Mouse (Mus musculus) midbrain, postnatal 0 days (tissue): ENCODE measurements at regions not wholly inside any gene's neighbourhood (a gene's known extent, or its start where the extent isn't known, plus 50 kb on each side); places are given as distances from the start of the nearest gene placed in this dataset.

Experiments used
- ATAC-seq: fragments of 200-750 bp; cut with Nextera tagmentation; 2 replicates; pipeline ENCODE4 v1.8.0; 2017; ENCODE audit warnings: moderate number of reproducible peaks, mild to moderate bottlenecking, moderate TSS enrichment, moderate library complexity; ENCODE audit not compliant: low FRiP score
- DNase-seq: peaks from one replicate; pipeline ENCODE4 v3.0.0-alpha.2; 2015; ENCODE audit warnings: low spot score
- H3K27ac ChIP-seq: fragments of 300-500 bp; sonication (generic); 2 replicates; pipeline ENCODE4 v1.5.1; 2014; ENCODE audit warnings: low read depth, mild to moderate bottlenecking, low read length, mixed read lengths
- H3K27me3 ChIP-seq: fragments of 300-500 bp; sonication (generic); 2 replicates; pipeline ENCODE4 v1.6.1; 2014; ENCODE audit warnings: low read length, control low read depth, mixed read lengths; ENCODE audit not compliant: insufficient read depth
- H3K36me3 ChIP-seq: fragments of 300-500 bp; sonication (generic); 2 replicates; pipeline ENCODE4 v1.6.1; 2014; ENCODE audit warnings: low read length, control low read depth, mixed read lengths; ENCODE audit not compliant: insufficient read depth
- H3K4me1 ChIP-seq: fragments of 300-500 bp; sonication (generic); 2 replicates; pipeline ENCODE4 v1.6.1; 2014; ENCODE audit warnings: mild to moderate bottlenecking, control low read depth, antibody characterized with exemption, low read length, mixed read lengths; ENCODE audit not compliant: insufficient read depth
- H3K4me2 ChIP-seq: fragments of 300-500 bp; sonication (generic); 2 replicates; pipeline ENCODE4 v1.6.1; 2014; ENCODE audit warnings: low read depth, mild to moderate bottlenecking, low read length, mixed read lengths; ENCODE audit not compliant: poor library complexity, severe bottlenecking
- H3K4me3 ChIP-seq: fragments of 300-500 bp; sonication (generic); 2 replicates; pipeline ENCODE4 v1.5.1; 2014; ENCODE audit warnings: low read depth, mild to moderate bottlenecking, low read length, moderate library complexity
- H3K9ac ChIP-seq: fragments of 300-500 bp; sonication (generic); replicated peaks from 2 replicates; pipeline ENCODE4 v1.6.1; 2014; ENCODE audit warnings: mild to moderate bottlenecking, low read length, moderate library complexity, mixed read lengths; ENCODE audit not compliant: poor library complexity, severe bottlenecking
- H3K9me3 ChIP-seq: fragments of 300-500 bp; sonication (generic); 2 replicates; pipeline ENCODE4 v1.6.1; 2016; ENCODE audit warnings: low read length, control low read depth
- CTCF ChIP-seq: IDR thresholded peaks from 2 replicates; pipeline ENCODE4 v1.5.1; 2016; ENCODE audit warnings: antibody characterized with exemption, mild to moderate bottlenecking
- WGBS: fragments of 180-500 bp; shearing (Covaris S2); extraction: QIAGEN DNeasy Blood & Tissue Kit; methylation state at CpG from one replicate; pipeline ENCODE4 v1.1.7; 2014; 5-methylcytosine and 5-hydroxymethylcytosine counted together

- no peak overlapping the region for H3K4me3 ChIP-seq
- no peaks in the 10 kb centered on the region for H3K9me3 ChIP-seq
- no peak overlapping the region for H3K27ac ChIP-seq
- no peak for ATAC-seq
- no peaks in the 10 kb centered on the region for H3K4me1 ChIP-seq
- no peak overlapping the region for H3K4me2 ChIP-seq
- no peak for DNase-seq
- H3K36me3 ChIP-seq, result no peaks in the 10 kb centered on the region
- no peak overlapping the region for H3K9ac ChIP-seq
- no peaks in the 10 kb centered on the region for H3K27me3 ChIP-seq
- no peak for TF ChIP-seq CTCF
These were observed 111.7 kb upstream of the Nsun6 start for GRCm38 (mm10) chr2:15166435-15167024.

GRCm38 (mm10) chr2:15165830-15166229 lies 111.0 kb upstream of the Nsun6 start:
- H3K9me3 ChIP-seq, result no peaks in the 10 kb centered on the region
- H3K4me3 ChIP-seq, result no peak overlapping the region
- H3K4me2 ChIP-seq, result no peak overlapping the region
- no peak overlapping the region for H3K27ac ChIP-seq
- H3K27me3 ChIP-seq, result no peaks in the 10 kb centered on the region
- ATAC-seq (no peak), DNase-seq (no peak)
- H3K36me3 ChIP-seq, result no peaks in the 10 kb centered on the region
- no peak overlapping the region for H3K9ac ChIP-seq
- 61% methylated on average over 3 of the region's 3 CpGs for WGBS
- TF ChIP-seq CTCF, result no peak
- no peaks in the 10 kb centered on the region for H3K4me1 ChIP-seq

- WGBS, result 83% methylated on average over 6 of the region's 6 CpGs
- DNase-seq (no peak), ATAC-seq (no peak)
- H3K9me3 ChIP-seq, result no peaks in the 10 kb centered on the region
- H3K9ac ChIP-seq, result no peak overlapping the region
- no peak for TF ChIP-seq CTCF
- no peaks in the 10 kb centered on the region for H3K4me1 ChIP-seq
- H3K4me2 ChIP-seq, result no peak overlapping the region
- H3K4me3 ChIP-seq, result no peak overlapping the region
- no peak overlapping the region for H3K27ac ChIP-seq
- no peaks in the 10 kb centered on the region for H3K36me3 ChIP-seq
- H3K27me3 ChIP-seq, result no peaks in the 10 kb centered on the region
These were observed 109.0 kb upstream of the Nsun6 start for GRCm38 (mm10) chr2:15163732-15164418.

GRCm38 (mm10) chr2:15161831-15162230 lies 107.0 kb upstream of the Nsun6 start:
- no peak overlapping the region for H3K9ac ChIP-seq
- no peaks in the 10 kb centered on the region for H3K4me1 ChIP-seq
- no peak overlapping the region for H3K27ac ChIP-seq
- no peak for DNase-seq
- H3K27me3 ChIP-seq, result no peaks in the 10 kb centered on the region
- no peak overlapping the region for H3K4me3 ChIP-seq
- no peaks in the 10 kb centered on the region for H3K9me3 ChIP-seq
- no peak overlapping the region for H3K4me2 ChIP-seq
- no peaks in the 10 kb centered on the region for H3K36me3 ChIP-seq
- 91% methylated on average over 1 of the region's 1 CpGs for WGBS
- no peak for TF ChIP-seq CTCF
- no peak for ATAC-seq

- DNase-seq (no peak), ATAC-seq (no peak)
- no peak overlapping the region for H3K27ac ChIP-seq
- H3K4me2 ChIP-seq, result no peak overlapping the region
- no peaks in the 10 kb centered on the region for H3K36me3 ChIP-seq
- no peak overlapping the region for H3K4me3 ChIP-seq
- no peaks in the 10 kb centered on the region for H3K4me1 ChIP-seq
- no peak overlapping the region for H3K9ac ChIP-seq
- H3K9me3 ChIP-seq, result no peaks in the 10 kb centered on the region
- no peak for TF ChIP-seq CTCF
- no peaks in the 10 kb centered on the region for H3K27me3 ChIP-seq
These were observed 102.8 kb upstream of the Nsun6 start for GRCm38 (mm10) chr2:15157622-15158021.

- no peaks in the 10 kb centered on the region for H3K36me3 ChIP-seq
- DNase-seq (no peak), ATAC-seq (no peak)
- no peak for TF ChIP-seq CTCF
- no peaks in the 10 kb centered on the region for H3K27me3 ChIP-seq
- no peaks in the 10 kb centered on the region for H3K4me1 ChIP-seq
- H3K4me2 ChIP-seq, result no peak overlapping the region
- WGBS, result 91% methylated on average over 1 of the region's 1 CpGs
- no peaks in the 10 kb centered on the region for H3K9me3 ChIP-seq
- H3K27ac ChIP-seq, result no peak overlapping the region
- no peak overlapping the region for H3K9ac ChIP-seq
- no peak overlapping the region for H3K4me3 ChIP-seq
These were observed 96.0 kb upstream of the Nsun6 start for GRCm38 (mm10) chr2:15150823-15151222.
